Mouse (Mus musculus) lung, postnatal 0 days (tissue): ENCODE measurements around the gene Lrp11.

Experiments
- CTCF ChIP-seq: IDR thresholded peaks from 2 replicates; pipeline ENCODE4 v1.5.1; 2016; ENCODE audit warnings: antibody characterized with exemption, mild to moderate bottlenecking
- EP300 ChIP-seq: IDR thresholded peaks from 2 replicates; pipeline ENCODE4 v1.6.1; 2016; ENCODE audit warnings: antibody characterized with exemption, mild to moderate bottlenecking, control low read depth

DNA sequence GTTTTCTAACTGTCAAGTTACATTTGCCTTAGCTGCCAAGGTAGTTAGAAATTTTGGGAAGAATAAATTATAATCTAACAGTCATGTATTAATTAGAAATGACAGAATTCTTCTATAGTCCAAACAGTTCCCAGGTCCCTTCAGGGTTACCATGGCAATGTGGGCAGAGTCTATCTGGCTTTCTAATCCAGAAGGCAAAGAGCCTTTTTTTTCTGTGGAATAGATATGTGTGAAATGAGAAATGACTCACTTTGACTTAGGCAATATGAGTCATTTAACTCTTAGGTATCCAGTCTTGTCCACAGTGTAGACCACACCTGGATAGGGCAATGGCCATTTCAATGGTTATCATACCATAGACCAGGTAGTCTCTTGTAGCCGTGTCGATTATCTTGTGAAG is 8.2 kb upstream of the Lrp11 start:
- TF ChIP-seq CTCF (no peak), EP300 (no peak)
